Mouse (Mus musculus) kidney, postnatal 25 days (tissue): ENCODE data around the gene Nrxn3.
A peak's percentile ranks its signal among the peaks of the same experiment; 100 is the strongest.

Experiments
- DNase-seq, 2 experiments: peaks; one replicate each; pipeline ENCODE4 v3.0.0; 2021; ENCODE audit warnings: mixed read lengths in 2 of 2

Gene Nrxn3

DNA sequence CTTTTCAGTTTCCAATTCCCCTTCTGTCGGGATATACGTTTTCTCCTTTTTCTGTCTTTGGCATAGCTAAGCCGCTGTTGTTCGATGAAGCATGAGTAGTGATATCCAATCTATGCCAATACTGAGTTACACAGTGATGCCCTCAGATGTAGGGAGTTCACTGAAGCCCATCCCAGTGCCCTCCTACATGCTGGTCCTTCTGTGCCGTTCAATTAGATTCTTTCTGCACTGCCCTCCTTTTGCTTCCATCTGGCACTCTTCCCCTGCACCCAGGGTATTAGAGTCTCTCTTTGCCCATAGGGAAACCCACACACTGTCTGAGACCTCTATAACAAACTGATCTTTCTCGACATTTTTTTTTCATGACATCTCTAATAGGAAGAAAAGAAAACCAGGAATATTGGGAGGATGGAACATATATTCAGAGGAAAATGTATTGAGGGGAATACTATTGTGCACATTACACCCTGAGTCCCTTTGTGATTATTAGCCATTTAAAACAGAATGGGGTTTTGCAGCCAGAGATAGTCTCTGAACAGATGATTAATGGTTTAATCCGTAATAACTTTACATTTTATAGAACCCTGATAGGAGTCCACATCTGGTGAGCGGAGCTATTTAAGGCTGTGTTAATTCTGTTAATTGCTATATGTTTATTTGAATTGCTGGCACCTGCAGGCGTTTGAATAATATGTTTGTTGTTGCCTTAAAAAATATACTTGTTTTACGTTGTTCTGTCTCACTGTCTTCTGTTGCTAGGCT is 476.3 kb downstream of the Nrxn3 start:
- DNase-seq, result no peak

DNA sequence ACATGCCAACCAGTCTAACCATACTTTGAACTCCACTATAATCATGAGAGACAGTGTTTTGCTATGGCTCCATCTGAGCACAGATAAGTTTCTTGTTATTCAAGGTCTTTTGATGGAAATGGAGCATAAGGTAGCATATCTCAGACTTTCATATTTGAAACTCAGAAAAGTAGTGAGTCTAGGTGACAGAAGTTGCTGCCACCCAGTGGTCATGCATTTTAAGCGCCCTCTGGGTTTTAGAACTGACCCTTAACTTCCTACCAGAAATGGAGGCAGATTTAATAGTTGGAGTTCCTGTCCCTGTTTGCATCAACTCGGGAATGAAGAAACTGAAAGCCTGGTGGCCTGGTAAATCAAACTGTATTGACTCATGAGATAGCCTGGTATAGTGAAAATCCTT is 488.9 kb downstream of the Nrxn3 start:
- DNase-seq, result no peak

DNA sequence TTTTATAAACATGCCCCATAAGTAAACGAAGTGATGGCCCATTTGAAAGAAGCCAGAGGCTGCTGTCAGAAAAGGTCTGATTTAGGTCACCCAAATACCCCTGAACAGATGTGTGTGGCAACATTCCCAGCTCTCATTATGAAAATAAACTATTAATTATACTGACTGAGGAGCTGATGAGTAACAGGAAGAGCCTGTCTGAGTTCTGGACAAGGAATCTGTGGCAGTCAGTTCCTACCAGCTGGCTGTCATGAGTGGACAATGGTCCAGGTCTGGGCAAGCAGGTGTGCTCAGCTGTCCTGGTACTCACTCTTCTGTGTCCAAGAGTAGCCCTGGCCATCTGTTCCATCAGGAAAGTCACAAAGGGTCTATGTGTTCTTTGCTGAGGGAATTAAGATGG is 517.1 kb downstream of the Nrxn3 start:
- no peak for DNase-seq

DNA sequence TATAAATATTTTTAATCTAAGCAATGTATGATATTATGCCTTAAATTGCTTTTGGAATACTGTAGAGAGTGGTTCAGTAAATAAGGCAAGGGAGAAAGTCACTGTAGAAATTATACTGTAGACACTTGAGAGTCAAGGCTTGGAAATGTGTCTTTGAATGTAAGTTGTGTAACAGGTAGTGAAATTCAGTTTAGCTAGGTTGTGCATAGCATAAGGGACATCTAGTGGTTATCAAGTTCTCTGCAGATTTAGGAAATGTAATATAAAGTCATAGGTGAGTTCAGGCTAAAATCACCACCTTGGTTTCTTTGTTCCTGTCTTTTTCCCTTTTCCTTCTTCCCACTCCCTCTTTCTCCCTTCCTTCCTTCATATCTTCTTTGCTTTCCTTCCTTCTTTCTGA is 518.9 kb downstream of the Nrxn3 start:
- no peak for DNase-seq

DNA sequence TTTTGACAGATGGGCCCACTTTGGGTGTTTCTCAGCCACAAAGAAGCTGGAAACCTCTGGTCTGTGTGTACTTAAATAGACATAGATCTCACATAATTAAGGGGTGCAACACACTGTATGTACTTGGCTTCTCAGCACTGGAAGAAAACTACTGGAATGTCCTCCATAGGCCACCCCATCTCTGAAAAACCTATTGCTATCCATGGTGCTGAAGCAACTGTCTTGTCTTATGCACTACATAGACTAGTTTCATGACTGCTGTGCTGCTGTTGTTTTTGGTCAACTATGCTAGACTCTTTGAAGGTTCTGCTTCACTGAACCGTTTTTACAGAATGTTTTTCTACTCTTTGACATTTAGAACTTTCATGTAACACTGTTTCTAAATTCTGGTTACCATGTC is 519.8 kb downstream of the Nrxn3 start:
- DNase-seq, result no peak

DNA sequence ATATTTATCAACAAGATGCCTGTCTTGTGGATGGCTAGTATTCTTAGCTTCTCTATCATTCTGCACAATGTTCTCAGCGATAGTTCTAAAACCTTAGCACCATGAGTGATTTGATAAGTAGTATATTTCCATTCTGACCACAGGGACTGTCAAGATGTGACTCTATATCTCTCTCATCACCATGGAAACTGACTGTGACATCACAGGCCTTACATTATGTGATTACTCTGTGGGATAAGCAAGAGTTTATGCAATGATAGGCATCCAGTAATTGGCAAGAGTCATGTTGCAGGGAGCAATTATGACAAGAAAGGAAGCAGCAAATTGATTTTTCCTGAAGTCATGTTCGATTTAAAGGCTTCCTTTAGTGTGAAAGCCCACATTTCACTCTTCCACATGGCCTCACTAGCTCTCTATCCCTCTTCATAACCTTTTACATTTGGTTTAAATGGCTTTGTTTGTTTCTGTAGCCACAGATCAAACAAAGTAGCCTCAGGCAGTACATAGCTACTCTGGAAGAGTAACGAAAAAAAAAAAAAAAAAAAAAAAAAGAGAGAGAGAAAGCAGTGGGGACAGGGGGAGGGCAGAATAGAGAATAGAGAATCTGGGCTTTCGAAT is 532.7 kb downstream of the Nrxn3 start:
- no peak for DNase-seq

DNA sequence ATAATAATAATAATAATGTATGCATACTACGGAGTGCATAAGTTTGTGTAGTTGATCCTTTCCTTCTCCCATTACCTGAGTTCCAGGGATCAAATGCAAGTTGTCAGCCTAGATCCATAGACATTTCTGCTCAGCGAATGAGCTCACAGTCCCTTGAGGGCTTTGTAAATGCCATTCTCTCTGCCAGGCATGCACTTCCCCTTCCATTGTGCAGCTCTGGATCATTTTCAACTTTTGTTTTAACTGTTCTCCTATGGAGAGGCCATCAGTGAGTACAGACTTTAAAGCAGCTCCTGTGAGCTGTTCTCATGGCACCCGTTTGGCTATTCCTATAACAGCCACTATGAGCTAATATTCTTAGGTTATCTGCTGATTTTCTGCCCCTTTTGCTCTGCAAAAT is 536.2 kb downstream of the Nrxn3 start:
- DNase-seq, result no peak

DNA sequence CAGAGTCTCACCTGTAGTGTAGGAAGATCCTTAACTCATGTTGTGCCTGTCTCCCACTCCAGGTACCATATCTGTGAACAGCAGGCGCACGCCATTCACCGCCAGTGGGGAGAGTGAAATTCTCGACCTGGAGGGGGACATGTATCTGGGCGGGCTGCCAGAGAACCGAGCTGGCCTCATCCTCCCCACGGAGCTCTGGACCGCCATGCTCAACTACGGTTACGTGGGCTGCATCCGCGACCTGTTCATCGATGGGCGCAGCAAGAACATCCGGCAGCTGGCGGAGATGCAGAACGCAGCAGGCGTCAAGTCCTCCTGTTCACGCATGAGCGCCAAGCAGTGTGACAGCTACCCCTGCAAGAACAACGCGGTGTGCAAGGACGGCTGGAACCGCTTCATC is 537.4 kb downstream of the Nrxn3 start:
- DNase-seq, result peak in 1 of 2 experiments; percentile 32

DNA sequence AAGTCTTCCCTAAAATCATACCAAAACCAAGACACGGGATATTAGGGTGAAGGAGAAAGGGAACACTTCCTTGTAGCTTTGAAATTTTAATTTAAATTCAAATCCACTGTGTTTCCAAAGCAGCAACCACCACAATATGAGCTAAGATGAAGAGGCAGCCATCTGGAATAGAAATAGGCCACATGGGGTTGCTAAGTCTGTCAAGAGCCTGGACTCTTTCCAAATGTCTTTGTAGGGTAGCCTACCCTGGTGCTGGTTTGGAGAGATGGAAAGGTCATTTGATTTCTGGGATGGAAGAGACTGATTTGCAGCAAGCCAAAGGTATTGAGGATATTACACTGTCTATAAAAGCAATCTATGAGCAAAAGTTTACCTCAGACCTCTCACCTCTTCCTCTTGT is 539.6 kb downstream of the Nrxn3 start:
- no peak for DNase-seq

DNA sequence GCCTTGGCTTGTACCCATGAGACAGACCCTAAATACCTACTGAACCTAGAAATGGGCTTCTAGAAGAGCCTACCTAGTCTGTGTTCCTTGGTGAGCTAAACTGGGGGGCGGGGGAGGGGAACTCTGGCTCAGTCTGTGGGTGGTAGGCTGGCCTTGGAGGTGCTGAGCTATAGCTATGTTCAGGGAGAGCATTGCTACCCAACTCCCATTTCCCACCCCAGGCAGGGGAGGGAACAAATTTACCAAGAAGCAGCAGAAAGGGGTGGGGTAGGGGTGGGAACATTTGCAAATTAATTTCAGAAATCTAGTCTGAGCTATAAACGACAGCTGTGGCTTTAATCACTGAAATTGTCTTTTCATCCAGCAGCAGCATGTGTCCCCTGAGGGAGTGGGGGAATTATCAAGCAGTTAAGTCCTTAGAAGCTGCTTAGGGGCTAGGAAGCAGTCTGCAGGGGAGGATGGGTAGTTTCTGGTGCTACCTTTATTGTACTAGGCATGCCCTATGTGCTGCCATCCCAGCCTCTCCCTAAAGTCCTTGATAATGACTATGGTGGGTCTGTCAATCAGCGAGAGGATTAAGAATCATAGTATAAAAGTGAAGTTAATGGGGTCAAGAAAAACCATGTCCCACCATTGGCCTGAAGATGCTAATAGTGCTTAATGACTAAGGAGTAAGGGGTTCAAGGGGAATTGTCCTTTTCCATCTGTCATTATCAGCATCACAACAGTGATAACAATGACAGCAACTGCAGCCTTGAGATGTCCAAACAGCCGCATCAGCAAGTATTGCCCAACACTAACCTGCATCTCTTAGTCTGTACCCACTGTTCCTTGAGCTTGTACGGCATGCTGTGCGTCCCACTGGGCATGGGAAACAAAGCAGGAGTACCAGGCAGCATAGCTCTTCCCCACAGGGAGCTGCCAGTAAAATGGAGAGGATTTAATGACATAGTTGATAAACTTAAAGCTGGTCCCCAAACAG is 560.0 kb downstream of the Nrxn3 start:
- DNase-seq, result no peak

DNA sequence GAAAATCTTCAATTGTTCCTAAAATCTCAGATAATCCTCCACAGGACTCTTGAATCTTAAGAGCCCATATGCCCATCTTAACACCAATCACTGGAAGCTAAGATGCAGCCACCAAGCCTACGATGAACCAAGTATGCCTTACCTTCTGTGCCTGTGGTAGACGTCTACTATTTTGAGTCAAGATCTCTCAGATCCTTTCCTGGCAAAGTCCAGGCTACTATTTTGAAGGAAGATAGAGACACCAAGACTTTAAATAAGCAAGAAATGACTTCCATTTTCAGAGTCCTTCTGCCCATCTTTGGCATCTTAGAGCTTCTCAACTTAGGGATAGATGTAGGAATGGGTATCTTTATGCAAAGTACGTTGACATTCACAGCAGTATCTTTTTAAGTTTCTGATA is 561.7 kb downstream of the Nrxn3 start:
- no peak for DNase-seq

DNA sequence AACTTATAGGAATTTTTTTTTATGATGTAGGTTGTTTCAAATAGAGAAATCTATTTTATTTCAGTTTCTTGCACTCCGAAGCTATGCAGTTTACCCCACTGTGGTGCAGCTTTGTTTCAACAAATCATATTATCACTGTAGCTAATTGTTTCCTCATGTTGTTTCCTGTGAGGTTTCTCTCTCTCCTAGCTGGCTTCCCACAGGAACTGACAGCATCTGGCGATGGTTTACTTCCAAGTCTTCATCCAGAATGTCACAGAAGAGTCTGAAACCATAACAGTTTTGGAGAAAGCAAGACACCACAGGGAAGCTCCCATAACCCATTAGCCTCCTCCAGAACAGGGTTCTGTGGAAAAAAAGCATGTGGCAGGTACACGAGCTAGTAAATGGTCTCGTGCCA is 564.4 kb downstream of the Nrxn3 start:
- DNase-seq, result no peak

DNA sequence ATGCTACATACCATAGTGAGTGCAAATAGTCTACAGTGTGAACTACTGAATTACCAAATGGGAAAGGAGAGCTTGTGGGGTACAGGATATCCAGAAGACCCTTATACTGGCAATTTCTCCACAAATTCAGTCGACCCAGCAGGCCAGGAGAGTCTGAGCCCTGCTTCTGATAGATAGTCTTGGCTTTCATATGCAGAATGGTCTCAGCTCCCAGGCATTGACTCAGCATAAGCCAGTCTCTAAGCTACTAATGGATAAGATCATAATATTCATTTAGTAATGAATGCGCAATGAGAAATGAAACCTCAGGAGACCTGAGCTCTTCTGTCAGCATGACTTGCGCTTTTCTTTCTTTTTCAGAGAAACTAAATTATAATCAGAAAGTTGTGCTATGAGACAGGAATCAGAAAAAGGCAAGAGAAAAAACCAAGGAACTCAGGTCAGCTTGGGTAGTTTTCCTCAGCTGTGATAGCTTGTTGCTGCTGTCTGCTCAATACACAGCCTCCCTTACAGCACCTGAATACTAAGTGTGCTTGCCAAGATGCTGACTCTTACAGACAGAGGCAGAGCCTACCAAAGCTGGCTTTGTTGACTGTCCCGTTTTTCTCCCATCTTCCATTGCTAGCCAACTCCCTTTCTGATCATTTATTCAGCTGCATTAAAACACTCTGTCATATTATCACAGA is 567.1 kb downstream of the Nrxn3 start:
- no peak for DNase-seq

DNA sequence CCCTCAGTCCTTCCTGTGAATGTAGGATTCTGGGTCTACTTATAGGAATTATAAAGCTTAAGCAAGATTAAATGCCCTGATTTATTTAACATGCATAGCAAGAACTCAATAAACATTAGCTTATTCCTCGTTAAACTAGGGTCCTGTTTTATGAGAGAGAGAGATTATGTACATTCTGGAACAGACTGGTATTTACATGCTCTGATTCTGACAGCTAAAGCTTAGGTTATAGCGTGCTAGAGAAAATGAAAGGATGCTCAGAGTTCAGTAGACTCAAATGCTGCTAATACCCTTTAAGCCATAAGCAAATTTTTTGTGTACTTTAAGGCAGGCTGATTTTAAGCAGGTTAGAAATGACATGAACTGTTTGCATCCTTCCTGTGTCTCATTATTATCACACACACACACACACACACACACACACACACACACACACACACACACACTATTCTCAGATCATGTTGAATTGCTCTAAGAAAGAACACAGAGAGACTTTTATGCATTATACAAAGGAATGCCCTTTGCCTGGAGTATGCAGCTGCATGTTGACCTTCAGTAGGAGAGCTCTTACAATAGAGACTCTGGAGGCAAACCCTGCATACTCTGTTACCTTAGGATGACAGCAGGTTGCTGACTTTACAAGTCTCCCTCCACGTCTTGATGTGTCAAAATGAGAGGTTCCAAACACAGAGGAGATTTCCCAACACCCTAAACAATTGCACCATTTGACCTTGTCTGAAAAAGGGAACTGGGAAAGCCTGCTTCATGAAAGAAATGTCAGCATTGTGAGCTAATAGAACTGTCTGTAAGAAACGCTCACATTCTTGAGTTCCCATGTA is 568.3 kb downstream of the Nrxn3 start:
- DNase-seq, result no peak

DNA sequence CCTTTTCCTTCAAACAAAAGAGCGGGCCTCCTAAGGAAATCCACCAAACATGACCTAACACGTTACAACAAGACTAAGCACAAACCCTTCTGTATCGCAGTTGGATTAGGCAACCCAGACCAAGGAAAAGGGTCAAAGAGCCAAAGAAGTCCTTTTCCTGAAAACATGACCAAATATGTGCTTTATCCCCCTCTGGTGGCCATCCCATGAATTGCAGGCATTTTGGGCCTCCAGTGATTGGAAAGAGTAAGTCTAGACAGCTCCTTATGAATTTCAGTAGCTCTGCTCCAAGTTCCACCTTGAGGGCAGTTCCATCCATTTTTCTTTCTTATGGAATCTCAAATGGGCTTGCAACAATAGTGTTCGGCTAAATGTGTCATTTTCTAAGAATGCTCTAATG is 579.3 kb downstream of the Nrxn3 start:
- DNase-seq, result peak; percentile 40 to 57

DNA sequence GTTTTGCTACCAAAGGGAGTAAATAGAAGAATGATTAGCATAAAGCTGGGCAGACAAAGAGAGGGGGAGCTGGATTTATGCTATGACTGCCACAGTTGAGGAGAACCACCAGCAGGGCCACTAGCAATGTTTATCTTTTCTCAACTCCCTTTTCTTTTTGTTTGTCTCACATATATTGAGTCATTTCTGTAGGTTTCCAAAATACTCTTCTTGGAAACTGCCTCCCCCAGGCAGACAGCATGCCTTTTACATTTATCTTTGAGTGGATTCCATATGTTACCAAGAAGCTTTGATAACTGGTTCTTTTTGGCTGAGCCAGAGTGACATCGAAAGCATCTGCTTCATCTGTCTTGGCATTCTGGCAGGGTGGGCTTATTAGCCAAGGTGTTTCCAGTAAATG is 587.5 kb downstream of the Nrxn3 start:
- DNase-seq, result no peak

DNA sequence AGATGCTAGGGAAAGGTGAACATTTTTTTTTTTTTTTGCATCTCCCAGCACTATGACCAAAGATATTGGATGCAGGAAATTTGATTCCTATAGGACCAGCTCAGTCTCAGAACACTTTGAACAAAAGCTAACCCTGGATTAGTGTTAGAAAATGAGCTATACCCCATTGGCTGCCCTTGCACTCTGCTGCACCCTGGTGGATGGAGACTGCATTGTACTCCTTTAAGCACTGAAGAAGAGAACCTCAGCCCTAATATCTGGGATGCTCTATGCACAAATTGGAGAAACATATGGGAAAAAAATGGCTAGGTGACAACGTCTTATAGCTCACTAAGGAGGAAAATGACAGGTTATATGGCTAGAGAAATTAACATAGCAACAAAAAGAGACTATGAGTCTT is 589.9 kb downstream of the Nrxn3 start:
- DNase-seq, result peak; percentile 35 to 43

DNA sequence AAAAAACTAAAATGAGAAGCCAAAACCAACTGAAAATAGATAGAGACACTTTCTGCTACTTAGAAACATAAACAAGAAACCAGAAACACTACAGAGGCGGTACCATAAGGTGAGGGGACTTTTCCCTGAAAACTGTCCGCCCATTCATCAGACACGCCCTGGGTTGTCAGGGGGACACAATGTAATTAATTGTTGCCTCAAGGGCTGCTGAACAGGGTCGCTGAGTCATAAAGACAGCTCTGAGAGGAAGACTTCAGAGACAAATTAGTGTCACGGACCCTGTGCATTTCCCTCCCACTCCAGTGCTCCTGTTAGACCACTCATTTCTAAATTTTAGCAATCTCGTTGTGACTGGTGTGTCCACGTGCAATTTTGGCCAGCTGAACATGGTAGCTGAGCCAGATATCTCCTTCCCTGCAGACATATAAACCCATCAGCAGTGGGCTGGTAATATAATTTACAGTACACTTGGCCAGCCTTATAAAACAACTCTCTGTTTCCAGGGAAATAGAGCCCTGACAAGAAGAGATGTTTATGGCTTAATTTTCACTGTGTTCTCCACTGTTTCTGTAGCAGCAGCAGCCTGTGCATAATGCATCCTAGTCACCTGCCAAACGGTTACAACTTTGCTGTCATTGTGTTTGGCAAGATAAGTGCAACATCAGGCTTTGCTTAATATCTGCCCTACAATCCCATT is 603.3 kb downstream of the Nrxn3 start:
- no peak for DNase-seq

DNA sequence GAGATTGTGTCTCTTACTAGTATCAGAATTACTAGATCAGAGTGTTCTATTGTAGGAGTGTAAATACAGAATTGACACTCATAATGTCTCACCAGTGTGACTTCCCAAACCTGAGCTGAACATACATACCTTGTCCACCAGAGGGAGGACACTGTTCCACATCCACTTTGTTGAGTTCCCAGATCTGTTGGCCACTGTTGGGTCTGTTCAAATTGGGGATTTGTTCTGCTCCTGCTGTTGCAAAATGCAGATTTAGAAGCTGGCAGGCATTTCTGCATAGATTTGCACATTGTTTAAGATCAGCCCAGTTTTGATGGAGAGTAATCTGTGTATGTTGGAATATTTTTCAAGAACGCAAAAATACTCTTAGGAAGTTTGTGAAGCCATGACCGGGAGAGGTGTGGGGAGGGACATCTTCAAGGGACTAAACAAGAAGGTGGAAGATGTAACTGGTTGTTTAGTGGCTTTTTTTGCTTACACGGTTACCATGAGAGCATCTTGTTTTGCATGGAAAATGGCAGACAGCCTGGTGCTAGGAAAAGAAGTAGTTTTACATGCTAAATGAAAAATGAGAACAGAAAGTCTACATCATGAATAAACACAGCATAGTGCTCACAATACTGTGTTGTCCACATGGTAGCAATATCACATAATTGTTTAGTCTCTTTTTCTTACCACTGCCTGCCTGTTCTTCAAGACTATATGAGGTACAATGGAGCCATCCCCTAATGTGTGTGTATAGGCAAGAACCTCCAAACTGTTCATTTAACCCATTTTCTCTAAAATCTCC is 609.0 kb downstream of the Nrxn3 start:
- DNase-seq, result no peak

DNA sequence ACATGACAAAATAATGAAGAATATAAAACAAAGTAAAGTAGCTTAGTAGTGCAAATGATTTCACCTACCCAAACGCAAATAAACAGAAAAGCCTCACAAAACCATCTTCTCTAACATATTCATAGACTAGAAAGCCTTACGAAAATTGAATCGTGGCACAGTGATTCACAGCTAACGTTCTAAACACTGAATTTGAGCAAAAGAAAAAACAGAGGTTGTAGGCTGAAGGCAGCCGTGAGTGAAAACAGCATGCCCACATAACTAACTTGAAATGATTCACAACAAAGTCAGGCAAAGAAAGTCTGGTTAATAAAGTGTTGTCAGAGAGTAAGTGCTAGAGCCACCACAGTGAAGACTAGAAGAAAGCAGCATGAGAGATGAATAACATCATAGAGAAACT is 610.8 kb downstream of the Nrxn3 start:
- DNase-seq, result no peak

DNA sequence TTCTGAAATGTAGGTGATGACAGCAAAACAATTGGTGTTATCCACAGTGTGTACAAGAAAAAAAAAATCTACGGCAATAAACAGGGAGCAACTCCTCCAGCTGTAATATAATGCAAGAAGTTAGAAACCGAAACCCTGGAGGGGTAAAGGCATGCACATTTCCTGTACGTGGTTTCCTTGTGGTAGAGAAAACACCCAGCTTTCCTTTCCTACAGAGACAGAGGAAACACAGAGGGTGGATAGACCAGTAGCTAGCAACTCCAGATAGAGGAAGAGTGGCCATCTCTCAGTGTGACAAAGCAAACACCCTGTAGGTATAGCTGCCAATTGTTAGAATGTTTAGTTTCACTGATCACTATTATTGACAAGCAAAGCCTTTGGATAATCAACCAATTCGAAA is 642.2 kb downstream of the Nrxn3 start:
- no peak for DNase-seq
